Mouse (Mus musculus) embryonic facial prominence, embryonic 12.5 days (tissue): ENCODE data around the gene Card10. TPM values are rescaled to one million over a fixed set of nuclear protein-coding genes. Genes with fewer than 3 reads are reported as not detected.

Experiments
- ATAC-seq: fragments of 200-750 bp; cut with Nextera tagmentation; 2 replicates; pipeline ENCODE4 v1.8.0; 2017; ENCODE audit not compliant: insufficient number of reproducible peaks, insufficient read depth, low FRiP score, low TSS enrichment
- H3K27ac ChIP-seq: fragments of 300-500 bp; sonication (generic); 2 replicates; pipeline ENCODE4 v1.5.1; 2016; ENCODE audit warnings: mild to moderate bottlenecking
- H3K27me3 ChIP-seq: fragments of 300-500 bp; sonication (generic); 2 replicates; pipeline ENCODE4 v1.6.1; 2016; ENCODE audit warnings: mild to moderate bottlenecking, moderate library complexity
- H3K36me3 ChIP-seq: fragments of 300-500 bp; sonication (generic); 2 replicates; pipeline ENCODE4 v1.6.1; 2016; ENCODE audit warnings: mild to moderate bottlenecking
- H3K4me1 ChIP-seq: fragments of 300-500 bp; sonication (generic); 2 replicates; pipeline ENCODE4 v1.6.1; 2016
- H3K4me2 ChIP-seq: fragments of 300-500 bp; sonication (generic); replicated peaks from 2 replicates; pipeline ENCODE4 v1.6.1; 2016; ENCODE audit warnings: mild to moderate bottlenecking, moderate library complexity
- H3K4me3 ChIP-seq: fragments of 300-500 bp; sonication (generic); 2 replicates; pipeline ENCODE4 v1.5.1; 2016; ENCODE audit warnings: mild to moderate bottlenecking
- H3K9ac ChIP-seq: fragments of 300-500 bp; sonication (generic); 2 replicates; pipeline ENCODE4 v1.6.1; 2016; ENCODE audit warnings: mild to moderate bottlenecking, moderate library complexity
- H3K9me3 ChIP-seq: fragments of 300-500 bp; sonication (generic); 2 replicates; pipeline ENCODE4 v1.6.1; 2016; ENCODE audit warnings: mild to moderate bottlenecking, moderate library complexity
- whole genome bisulfite sequencing: fragments of 180-500 bp; shearing (Covaris S2); methylation state at CpG from one replicate; pipeline ENCODE4 v1.1.7; 2016; 5-methylcytosine and 5-hydroxymethylcytosine counted together
- polyA plus RNA-seq: library from polyadenylated mRNA; unstranded; fragments of >200 nt; fragmentation: Nextera tagmentation; extraction: Ambion mirVana; gene quantifications from 2 replicates; pipeline ENCODE4 v1.2.1, GENCODE M21; 2016

The Card10 gene
- polyA plus RNA-seq, 1 experiment from 2014 or later: 3.6 TPM

GRCm38 (mm10) chr15:78796196-78797059, 6.4 kb downstream of the Card10 start:
- 0 out of 2 replicates have a peak, but pooled peaks cover 4% of the 10 kb centered on the region for H3K4me1 ChIP-seq
- H3K9me3 ChIP-seq: no peaks in the 10 kb centered on the region
- no peak for ATAC-seq
- no peak overlapping the region for H3K27ac ChIP-seq
- WGBS: 32% methylated on average over 25 of the region's 25 CpGs
- H3K9ac ChIP-seq: no peak overlapping the region
- H3K4me2 ChIP-seq: no peak overlapping the region
- H3K4me3 ChIP-seq: no peak overlapping the region
- no peaks in the 10 kb centered on the region for H3K36me3 ChIP-seq
- H3K27me3 ChIP-seq: peaks cover 16% of the 10 kb centered on the region

- Histone ChIP-seq H3K27me3 (no peaks in the 10 kb centered on the region), H3K4me2 (no peak overlapping the region), H3K9me3 (no peaks in the 10 kb centered on the region), H3K36me3 (no peaks in the 10 kb centered on the region), H3K27ac (no peak overlapping the region), H3K4me1 (peaks cover 6% of the 10 kb centered on the region; the same call in 1 of the 2 replicates), H3K9ac (no peak overlapping the region), H3K4me3 (no peak overlapping the region)
- no peak for ATAC-seq
- WGBS: 72% methylated on average over 12 of the region's 12 CpGs
Observed at GRCm38 (mm10) chr15:78790990-78791389, 11.9 kb downstream of the Card10 start.

DNA sequence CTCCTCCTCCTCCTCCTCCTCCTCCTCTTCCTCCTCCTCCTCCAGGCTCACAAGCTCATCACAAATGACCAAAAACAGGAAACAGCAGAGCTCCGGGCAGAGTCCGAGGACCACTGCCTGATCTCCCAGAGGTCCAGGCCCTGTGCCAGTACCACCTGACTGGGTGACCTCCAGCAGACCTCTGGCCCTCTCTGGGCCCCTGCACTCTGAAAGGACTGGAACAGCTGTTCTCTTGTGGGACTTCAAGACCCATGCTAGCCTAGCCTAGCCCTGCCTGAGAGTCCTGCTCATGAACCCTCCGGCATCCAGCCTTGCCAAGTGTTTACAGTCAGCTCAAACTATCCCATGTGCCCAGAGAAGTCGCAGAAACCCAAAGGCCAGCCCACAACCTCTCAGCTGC, 12.4 kb downstream of the Card10 start:
- peaks cover 8% of the 10 kb centered on the region; the same call in 1 of the 2 replicates for H3K4me1 ChIP-seq

GRCm38 (mm10) chr15:78789721-78790323, 13.0 kb downstream of the Card10 start:
- no peaks in the 10 kb centered on the region for H3K9me3 ChIP-seq
- WGBS: 78% methylated on average over 13 of the region's 13 CpGs

More for the DNA sequence above, 12.4 kb downstream of the Card10 start:
- WGBS: 40% methylated on average over 4 of the region's 4 CpGs
- Histone ChIP-seq H3K9me3 (no peaks in the 10 kb centered on the region), H3K9ac (no peak overlapping the region), H3K36me3 (no peaks in the 10 kb centered on the region), H3K27me3 (no peaks in the 10 kb centered on the region), H3K4me3 (no peak overlapping the region), H3K4me2 (no peak overlapping the region), H3K27ac (no peak overlapping the region)
- ATAC-seq: no peak

DNA sequence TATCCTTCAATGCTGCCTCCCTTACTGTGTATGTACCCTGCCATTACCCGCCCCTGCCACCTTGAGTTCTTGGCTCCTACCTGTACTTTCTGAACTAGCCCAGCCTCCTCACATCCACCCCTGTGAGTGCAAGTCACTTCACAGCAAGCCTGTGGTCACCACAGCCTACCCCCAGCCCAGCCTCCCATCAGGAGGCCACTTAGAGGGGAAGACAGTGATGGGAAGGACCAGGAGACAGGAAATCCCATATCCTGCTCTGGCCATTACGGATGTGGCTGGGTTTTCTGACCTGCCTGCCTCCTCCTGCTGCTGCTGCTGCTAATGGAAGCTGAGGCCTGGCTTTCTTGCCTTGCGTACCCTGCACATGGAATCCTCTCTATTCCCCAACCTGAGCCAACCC, 14.8 kb downstream of the Card10 start:
- Histone ChIP-seq H3K27me3 (no peaks in the 10 kb centered on the region), H3K4me1 (peaks cover 8% of the 10 kb centered on the region; the same call in 1 of the 2 replicates), H3K9me3 (no peaks in the 10 kb centered on the region), H3K36me3 (no peaks in the 10 kb centered on the region), H3K27ac (0 out of 2 replicates have a peak overlapping the region, but pooled peaks have one; percentile 17), H3K4me2 (no peak overlapping the region), H3K9ac (0 out of 2 replicates have a peak overlapping the region, but pooled peaks have one; percentile 24), H3K4me3 (no peak overlapping the region)
- 60% methylated on average over 3 of the region's 3 CpGs for WGBS
- ATAC-seq: no peak

More at GRCm38 (mm10) chr15:78789721-78790323, 13.0 kb downstream of the Card10 start:
- H3K36me3 ChIP-seq: no peaks in the 10 kb centered on the region
- no peak overlapping the region for H3K27ac ChIP-seq
- no peak overlapping the region for H3K9ac ChIP-seq
- H3K27me3 ChIP-seq: no peaks in the 10 kb centered on the region
- H3K4me2 ChIP-seq: no peak overlapping the region
- H3K4me3 ChIP-seq: no peak overlapping the region
- no peak for ATAC-seq
- peaks cover 8% of the 10 kb centered on the region; the same call in 1 of the 2 replicates for H3K4me1 ChIP-seq

DNA sequence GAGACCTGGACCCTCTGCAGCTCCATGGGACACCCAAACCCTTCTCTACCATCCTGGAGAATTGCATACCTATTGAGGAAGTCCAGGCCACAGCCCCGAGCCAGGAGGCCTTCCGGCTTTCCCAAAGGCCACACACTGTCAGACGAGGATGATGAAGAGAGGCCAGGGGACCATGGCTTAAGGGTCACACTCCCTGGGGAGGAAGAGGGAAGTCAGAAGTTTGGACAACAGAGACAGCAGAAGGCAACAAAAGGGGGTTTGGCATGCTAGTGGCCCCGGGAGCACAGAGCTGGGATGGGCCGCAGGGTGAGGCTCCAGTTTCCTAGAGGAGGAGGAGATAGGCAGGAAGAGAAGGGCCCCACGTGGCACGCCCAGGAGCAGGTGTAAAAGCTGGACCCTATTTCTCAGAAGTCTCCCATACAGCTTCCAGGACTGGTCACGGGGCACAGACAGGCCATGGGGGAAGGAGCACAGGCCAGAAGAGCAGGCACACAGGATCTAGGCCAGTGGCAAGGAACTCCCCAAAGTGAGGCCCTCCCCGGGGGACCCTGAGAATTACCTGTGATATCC, 15.5 kb downstream of the Card10 start:
- ATAC-seq: no peak
- no peaks in the 10 kb centered on the region for H3K9me3 ChIP-seq
- no peak overlapping the region for H3K4me2 ChIP-seq
- H3K27me3 ChIP-seq: no peaks in the 10 kb centered on the region
- no peaks in the 10 kb centered on the region for H3K36me3 ChIP-seq
- no peak overlapping the region for H3K9ac ChIP-seq
- 63% methylated on average over 9 of the region's 9 CpGs for WGBS
- peaks cover 8% of the 10 kb centered on the region; the same call in 1 of the 2 replicates for H3K4me1 ChIP-seq
- peak overlapping the region; percentile 30; the same call in 1 of the 2 replicates for H3K27ac ChIP-seq
- no peak overlapping the region for H3K4me3 ChIP-seq

GRCm38 (mm10) chr15:78786411-78786818, 16.4 kb downstream of the Card10 start:
- WGBS: 72% methylated on average over 9 of the region's 9 CpGs
- Histone ChIP-seq H3K9ac (no peak overlapping the region), H3K4me2 (no peak overlapping the region), H3K4me3 (no peak overlapping the region), H3K36me3 (no peaks in the 10 kb centered on the region), H3K4me1 (peaks cover 8% of the 10 kb centered on the region; the same call in 1 of the 2 replicates), H3K27me3 (no peaks in the 10 kb centered on the region), H3K27ac (peak overlapping the region; percentile 30; the same call in 1 of the 2 replicates), H3K9me3 (no peaks in the 10 kb centered on the region)
- no peak for ATAC-seq

- 25% methylated on average over 7 of the region's 7 CpGs for WGBS
- peaks cover 8% of the 10 kb centered on the region; the same call in 1 of the 2 replicates for H3K4me1 ChIP-seq
- H3K9ac ChIP-seq: no peak overlapping the region
- H3K27ac ChIP-seq: peak overlapping the region; percentile 30; the same call in 1 of the 2 replicates
- H3K4me2 ChIP-seq: no peak overlapping the region
- H3K36me3 ChIP-seq: no peaks in the 10 kb centered on the region
- H3K4me3 ChIP-seq: no peak overlapping the region
- H3K27me3 ChIP-seq: no peaks in the 10 kb centered on the region
- H3K9me3 ChIP-seq: no peaks in the 10 kb centered on the region
- ATAC-seq: no peak
Observed at GRCm38 (mm10) chr15:78785961-78786360, 16.9 kb downstream of the Card10 start.

DNA sequence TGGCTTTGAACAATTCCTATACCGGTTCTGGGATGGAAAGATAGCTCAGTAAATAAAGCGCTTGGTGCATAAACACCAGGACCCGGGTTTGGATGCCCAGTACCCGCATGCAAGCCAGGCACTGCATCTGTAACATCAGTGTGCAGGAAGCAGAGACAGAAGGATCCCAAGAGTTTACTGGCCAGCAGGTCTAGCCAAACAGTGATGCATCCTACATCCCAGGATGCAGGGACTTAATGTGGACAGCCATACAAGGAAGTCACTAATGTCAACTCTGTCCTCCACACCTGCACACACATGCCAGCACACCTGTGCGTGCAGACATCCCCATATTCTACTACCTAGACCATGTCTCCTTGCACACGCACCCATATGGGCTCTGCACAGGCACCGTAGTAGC, 17.6 kb downstream of the Card10 start:
- 0 out of 2 replicates have a peak, but pooled peaks cover 5% of the 10 kb centered on the region for H3K4me1 ChIP-seq
- H3K27ac ChIP-seq: no peak overlapping the region
- no peaks in the 10 kb centered on the region for H3K27me3 ChIP-seq
- no peak overlapping the region for H3K4me2 ChIP-seq
- H3K36me3 ChIP-seq: no peaks in the 10 kb centered on the region
- no peak for ATAC-seq
- WGBS: 92% methylated on average over 7 of the region's 7 CpGs
- no peak overlapping the region for H3K4me3 ChIP-seq
- no peak overlapping the region for H3K9ac ChIP-seq
- H3K9me3 ChIP-seq: no peaks in the 10 kb centered on the region

GRCm38 (mm10) chr15:78784520-78784919, 18.3 kb downstream of the Card10 start:
- no peaks in the 10 kb centered on the region for H3K9me3 ChIP-seq
- ATAC-seq: no peak
- H3K4me2 ChIP-seq: no peak overlapping the region
- H3K27me3 ChIP-seq: no peaks in the 10 kb centered on the region
- no peak overlapping the region for H3K27ac ChIP-seq
- H3K9ac ChIP-seq: no peak overlapping the region
- WGBS: 64% methylated on average over 5 of the region's 5 CpGs
- no peak overlapping the region for H3K4me3 ChIP-seq
- H3K36me3 ChIP-seq: no peaks in the 10 kb centered on the region
- H3K4me1 ChIP-seq: 0 out of 2 replicates have a peak, but pooled peaks cover 5% of the 10 kb centered on the region

- H3K9me3 ChIP-seq: no peaks in the 10 kb centered on the region
- H3K4me3 ChIP-seq: no peak overlapping the region
- H3K4me2 ChIP-seq: no peak overlapping the region
- no peak overlapping the region for H3K9ac ChIP-seq
- 0 out of 2 replicates have a peak, but pooled peaks cover 13% of the 10 kb centered on the region for H3K4me1 ChIP-seq
- no peak for ATAC-seq
- 56% methylated on average over 14 of the region's 14 CpGs for WGBS
- no peaks in the 10 kb centered on the region for H3K27me3 ChIP-seq
- H3K27ac ChIP-seq: no peak overlapping the region
- no peaks in the 10 kb centered on the region for H3K36me3 ChIP-seq
Observed at GRCm38 (mm10) chr15:78782348-78783103, 20.3 kb downstream of the Card10 start.
